Mouse (Mus musculus): ENCODE data around the gene Gm10800.
"Not testable (repeated sequence)": the region's sequence is repeated elsewhere in the genome, so short reads cannot be mapped to it uniquely, and the experiment has no call there.

Gm10800 gene

GRCm38 (mm10) chr2:98667201-98667600 lies at the start of gene Gm10800:
Gene Gm10800, minus strand, starts transcription at chr2:98667301.
- not testable (repeated sequence) for DNase-seq (ENCODE audit: low spot score)

- no peak for DNase-seq (ENCODE audit: low spot score)
These were observed 30.4 kb upstream of the Gm10800 start for GRCm38 (mm10) chr2:98697533-98697932.

- not testable (repeated sequence) for DNase-seq (ENCODE audit: low spot score)
These were observed 5.2 kb downstream of the Gm10800 start, which contains the start of gene Gm10801 for GRCm38 (mm10) chr2:98661937-98662336. Gene Gm10801, plus strand, starts transcription at chr2:98662237.

Measured in ovary, postnatal 14 days (tissue).